Mouse (Mus musculus) c-Kit-negative CD71-positive TER-119-positive erythroid progenitor cells, embryonic 14.5 days (primary cell): ENCODE measurements around the gene Fan1.

Experiments used
- DNase-seq: peaks from one replicate; pipeline ENCODE4 v3.0.0-alpha.2; 2013; ENCODE audit warnings: low read depth, low spot score

Gene Fan1

GRCm38 (mm10) chr7:64331309-64331708 lies 42.6 kb downstream of the Fan1 start:
- no peak for DNase-seq

- no peak for DNase-seq
These were observed 46.4 kb downstream of the Fan1 start for GRCm38 (mm10) chr7:64327486-64327885.

- DNase-seq = peak; percentile 42
These were observed 47.0 kb downstream of the Fan1 start for GRCm38 (mm10) chr7:64326892-64327291.

- no peak for DNase-seq
These were observed 52.2 kb downstream of the Fan1 start for GRCm38 (mm10) chr7:64321658-64322057.

GRCm38 (mm10) chr7:64321125-64321524 lies 52.8 kb downstream of the Fan1 start:
- DNase-seq = no peak

GRCm38 (mm10) chr7:64312811-64313210 lies 61.1 kb downstream of the Fan1 start:
- DNase-seq = no peak

- DNase-seq = no peak
These were observed 63.1 kb downstream of the Fan1 start for GRCm38 (mm10) chr7:64310756-64311155.

GRCm38 (mm10) chr7:64310241-64310640 lies 63.7 kb downstream of the Fan1 start:
- no peak for DNase-seq
